Mouse (Mus musculus): Measurements from ENCODE around the gene Btnl1. TPM values are rescaled to one million over a fixed set of nuclear protein-coding genes. Genes with fewer than 3 reads are reported as not detected.

The Btnl1 gene
- polyA plus RNA-seq, 1 experiment, result not detected

GRCm38 (mm10) chr17:34384699-34385098, 7.8 kb downstream of the Btnl1 start:
- 58% methylated on average over 3 of the region's 3 CpGs for WGBS
- Histone ChIP-seq H3K27ac (ENCODE audit: insufficient read depth, low read depth, low read length) (no peak overlapping the region), H3K4me3 (ENCODE audit: insufficient read depth, low read depth, low read length) (no peak overlapping the region), H3K4me1 (ENCODE audit: control insufficient read depth, insufficient read depth, low read length) (no peaks in the 10 kb centered on the region), H3K36me3 (ENCODE audit: control insufficient read depth, insufficient read depth, low read length) (no peaks in the 10 kb centered on the region), H3K27me3 (replicated peaks; ENCODE audit: control insufficient read depth, insufficient read depth, low read length) (no peaks in the 10 kb centered on the region)
- no peak for DNase-seq
- TF ChIP-seq POLR2A (IDR thresholded peaks at IDR 0.05; ENCODE audit: low read depth, low read length), result no peak
- no peak for TF ChIP-seq CTCF (conservative IDR thresholded peaks at IDR 0.05; ENCODE audit: insufficient read depth, insufficient read length, low read depth, low read length)

- whole genome bisulfite sequencing, result 69% methylated on average over 2 of the region's 2 CpGs
- DNase-seq, result no peak
- no peak overlapping the region for H3K27ac ChIP-seq (ENCODE audit: insufficient read depth, low read depth, low read length)
- H3K36me3 ChIP-seq (ENCODE audit: control insufficient read depth, insufficient read depth, low read length), result no peaks in the 10 kb centered on the region
- TF ChIP-seq POLR2A (IDR thresholded peaks at IDR 0.05; ENCODE audit: low read depth, low read length) (no peak), CTCF (conservative IDR thresholded peaks at IDR 0.05; ENCODE audit: insufficient read depth, insufficient read length, low read depth, low read length) (no peak)
- H3K4me1 ChIP-seq (ENCODE audit: control insufficient read depth, insufficient read depth, low read length), result no peaks in the 10 kb centered on the region
- no peak overlapping the region for H3K4me3 ChIP-seq (ENCODE audit: insufficient read depth, low read depth, low read length)
- no peaks in the 10 kb centered on the region for H3K27me3 ChIP-seq (replicated peaks; ENCODE audit: control insufficient read depth, insufficient read depth, low read length)
Measured at GRCm38 (mm10) chr17:34386656-34387055, 9.7 kb downstream of the Btnl1 start.

- Histone ChIP-seq H3K4me3 (ENCODE audit: insufficient read depth, low read depth, low read length) (no peak overlapping the region), H3K4me1 (ENCODE audit: control insufficient read depth, insufficient read depth, low read length) (no peaks in the 10 kb centered on the region), H3K27ac (ENCODE audit: insufficient read depth, low read depth, low read length) (no peak overlapping the region), H3K36me3 (ENCODE audit: control insufficient read depth, insufficient read depth, low read length) (no peaks in the 10 kb centered on the region), H3K27me3 (replicated peaks; ENCODE audit: control insufficient read depth, insufficient read depth, low read length) (no peaks in the 10 kb centered on the region)
- 35% methylated on average over 4 of the region's 4 CpGs for WGBS
- TF ChIP-seq CTCF (conservative IDR thresholded peaks at IDR 0.05; ENCODE audit: insufficient read depth, insufficient read length, low read depth, low read length) (peak; percentile 81), POLR2A (IDR thresholded peaks at IDR 0.05; ENCODE audit: low read depth, low read length) (no peak)
- DNase-seq, result peak; percentile 61
Measured at GRCm38 (mm10) chr17:34388513-34388912, 11.6 kb downstream of the Btnl1 start.

GRCm38 (mm10) chr17:34391507-34391906, 14.6 kb downstream of the Btnl1 start:
- Histone ChIP-seq H3K36me3 (ENCODE audit: control insufficient read depth, insufficient read depth, low read length) (no peaks in the 10 kb centered on the region), H3K27ac (ENCODE audit: insufficient read depth, low read depth, low read length) (no peak overlapping the region), H3K27me3 (replicated peaks; ENCODE audit: control insufficient read depth, insufficient read depth, low read length) (no peaks in the 10 kb centered on the region), H3K4me1 (ENCODE audit: control insufficient read depth, insufficient read depth, low read length) (no peaks in the 10 kb centered on the region), H3K4me3 (ENCODE audit: insufficient read depth, low read depth, low read length) (no peak overlapping the region)
- TF ChIP-seq POLR2A (IDR thresholded peaks at IDR 0.05; ENCODE audit: low read depth, low read length), result no peak
- no peak for TF ChIP-seq CTCF (conservative IDR thresholded peaks at IDR 0.05; ENCODE audit: insufficient read depth, insufficient read length, low read depth, low read length)
- WGBS, result 62% methylated on average over 7 of the region's 7 CpGs
- DNase-seq, result peak; percentile 3

GRCm38 (mm10) chr17:34392321-34392720, 15.4 kb downstream of the Btnl1 start:
- no peaks in the 10 kb centered on the region for H3K36me3 ChIP-seq (ENCODE audit: control insufficient read depth, insufficient read depth, low read length)
- 2% methylated on average over 24 of the region's 24 CpGs for WGBS
- TF ChIP-seq CTCF (conservative IDR thresholded peaks at IDR 0.05; ENCODE audit: insufficient read depth, insufficient read length, low read depth, low read length) (no peak), POLR2A (IDR thresholded peaks at IDR 0.05; ENCODE audit: low read depth, low read length) (no peak)
- H3K4me1 ChIP-seq (ENCODE audit: control insufficient read depth, insufficient read depth, low read length), result no peaks in the 10 kb centered on the region
- peak; percentile 76 for DNase-seq
- no peak overlapping the region for H3K27ac ChIP-seq (ENCODE audit: insufficient read depth, low read depth, low read length)
- H3K4me3 ChIP-seq (ENCODE audit: insufficient read depth, low read depth, low read length), result no peak overlapping the region
- H3K27me3 ChIP-seq (replicated peaks; ENCODE audit: control insufficient read depth, insufficient read depth, low read length), result no peaks in the 10 kb centered on the region

GRCm38 (mm10) chr17:34397357-34397756, 20.4 kb downstream of the Btnl1 start:
- TF ChIP-seq POLR2A (IDR thresholded peaks at IDR 0.05; ENCODE audit: low read depth, low read length) (no peak), CTCF (conservative IDR thresholded peaks at IDR 0.05; ENCODE audit: insufficient read depth, insufficient read length, low read depth, low read length) (no peak; the same call in 1 of the 2 replicates)
- 71% methylated on average over 5 of the region's 5 CpGs for WGBS
- no peak overlapping the region for H3K27ac ChIP-seq (ENCODE audit: insufficient read depth, low read depth, low read length)
- H3K4me3 ChIP-seq (ENCODE audit: insufficient read depth, low read depth, low read length), result no peak overlapping the region
- H3K4me1 ChIP-seq (ENCODE audit: control insufficient read depth, insufficient read depth, low read length), result no peaks in the 10 kb centered on the region
- H3K36me3 ChIP-seq (ENCODE audit: control insufficient read depth, insufficient read depth, low read length), result no peaks in the 10 kb centered on the region
- DNase-seq, result peak; percentile 4
- no peaks in the 10 kb centered on the region for H3K27me3 ChIP-seq (replicated peaks; ENCODE audit: control insufficient read depth, insufficient read depth, low read length)

- peak; percentile 89 for DNase-seq
- Histone ChIP-seq H3K27me3 (replicated peaks; ENCODE audit: control insufficient read depth, insufficient read depth, low read length) (no peaks in the 10 kb centered on the region), H3K4me1 (ENCODE audit: control insufficient read depth, insufficient read depth, low read length) (no peaks in the 10 kb centered on the region), H3K4me3 (ENCODE audit: insufficient read depth, low read depth, low read length) (peak overlapping the region; percentile 59; the same call in 1 of the 2 replicates), H3K27ac (ENCODE audit: insufficient read depth, low read depth, low read length) (no peak overlapping the region), H3K36me3 (ENCODE audit: control insufficient read depth, insufficient read depth, low read length) (no peaks in the 10 kb centered on the region)
- TF ChIP-seq POLR2A (IDR thresholded peaks at IDR 0.05; ENCODE audit: low read depth, low read length) (no peak), CTCF (conservative IDR thresholded peaks at IDR 0.05; ENCODE audit: insufficient read depth, insufficient read length, low read depth, low read length) (no peak)
- WGBS, result 9% methylated on average over 9 of the region's 9 CpGs
Measured at GRCm38 (mm10) chr17:34398058-34398710, 21.3 kb downstream of the Btnl1 start.

Data from kidney, adult 2 months (tissue).